Mouse (Mus musculus) megakaryocyte, adult 5-6 weeks (primary cell): ENCODE measurements around the gene Strn. TPM values are rescaled to one million over a fixed set of nuclear protein-coding genes. Genes with fewer than 3 reads are reported as not detected.
"Not testable (repeated sequence)": the region's sequence is repeated elsewhere in the genome, so short reads cannot be mapped to it uniquely, and the experiment has no call there.

Experiments
- ATAC-seq: 2 replicates; pipeline ENCODE4 v1.8.0; 2016; ENCODE audit warnings: mild to moderate bottlenecking, inconsistent platforms; ENCODE audit not compliant: poor library complexity, severe bottlenecking
- total RNA-seq, 2 experiments: library from RNA; stranded (forward) in 1 of 2; stranded (reverse) in 1 of 2; fragments of 153-499, 151-499 nt in 1 of 2; fragments of 221-1000, 200-1000 nt in 1 of 2; gene quantifications; 2 replicates each; pipeline versions ENCODE4 v1.2.3 to v1.2.4; 2015 to 2017

Strn gene
- total RNA-seq, 2 experiments from 2014 or later = 33.7 to 45.5 TPM

GRCm38 (mm10) chr17:78719086-78719485 is 17.9 kb downstream of the Strn start:
- no peak for ATAC-seq

- no peak for ATAC-seq
Observed at GRCm38 (mm10) chr17:78710258-78710657, 26.7 kb downstream of the Strn start.

GRCm38 (mm10) chr17:78708422-78708821 is 28.6 kb downstream of the Strn start:
- ATAC-seq = no peak

GRCm38 (mm10) chr17:78702988-78703387 is 34.0 kb downstream of the Strn start:
- peak; percentile 88 for ATAC-seq

- no peak for ATAC-seq
Observed at GRCm38 (mm10) chr17:78698965-78699364, 38.0 kb downstream of the Strn start.

- ATAC-seq = no peak
Observed at GRCm38 (mm10) chr17:78697462-78697861, 39.5 kb downstream of the Strn start.

- no peak for ATAC-seq
Observed at GRCm38 (mm10) chr17:78696922-78697321, 40.1 kb downstream of the Strn start.

GRCm38 (mm10) chr17:78689231-78689630 is 47.8 kb downstream of the Strn start:
- not testable (repeated sequence) for ATAC-seq

GRCm38 (mm10) chr17:78687971-78688370 is 49.0 kb downstream of the Strn start:
- no peak for ATAC-seq

GRCm38 (mm10) chr17:78685004-78685403 is 52.0 kb downstream of the Strn start:
- ATAC-seq = no peak

- no peak for ATAC-seq
Observed at GRCm38 (mm10) chr17:78682351-78682750, 54.6 kb downstream of the Strn start.

- ATAC-seq = no peak
Observed at GRCm38 (mm10) chr17:78679503-78679902, 57.5 kb downstream of the Strn start.

GRCm38 (mm10) chr17:78676813-78677212 is 60.2 kb downstream of the Strn start:
- no peak for ATAC-seq

- no peak for ATAC-seq
Observed at GRCm38 (mm10) chr17:78664962-78665545, 71.9 kb downstream of the Strn start.

- no peak for ATAC-seq
Observed at GRCm38 (mm10) chr17:78654841-78655240, 82.2 kb downstream of the Strn start.

GRCm38 (mm10) chr17:78643853-78644475 is 93.0 kb downstream of the Strn start:
- no peak for ATAC-seq

- ATAC-seq = no peak
Observed at GRCm38 (mm10) chr17:78642259-78642658, 94.7 kb downstream of the Strn start.

GRCm38 (mm10) chr17:78640387-78640786 is 96.6 kb downstream of the Strn start:
- no peak for ATAC-seq

GRCm38 (mm10) chr17:78639099-78639498 is 97.9 kb downstream of the Strn start:
- no peak for ATAC-seq

GRCm38 (mm10) chr17:78637140-78637539 is 99.9 kb downstream of the Strn start:
- ATAC-seq = no peak

GRCm38 (mm10) chr17:78635616-78636015 is 101.4 kb downstream of the Strn start:
- ATAC-seq = no peak

- ATAC-seq = no peak
Observed at GRCm38 (mm10) chr17:78624941-78625340, 112.1 kb downstream of the Strn start.

- no peak for ATAC-seq
Observed at GRCm38 (mm10) chr17:78621863-78622262, 115.1 kb downstream of the Strn start.
